Mouse (Mus musculus) CH12F3 (cell line): ENCODE measurements around the gene Polr3b.

Experiments
- in situ Hi-C: fragments of 300-500 bp; cut with MboI; formaldehyde crosslinking; loops from 2 replicates; pipeline ENCODE4 v1.14.3; 2020; ENCODE audit warnings: low sequenced_read_pairs

Gene Polr3b

DNA sequence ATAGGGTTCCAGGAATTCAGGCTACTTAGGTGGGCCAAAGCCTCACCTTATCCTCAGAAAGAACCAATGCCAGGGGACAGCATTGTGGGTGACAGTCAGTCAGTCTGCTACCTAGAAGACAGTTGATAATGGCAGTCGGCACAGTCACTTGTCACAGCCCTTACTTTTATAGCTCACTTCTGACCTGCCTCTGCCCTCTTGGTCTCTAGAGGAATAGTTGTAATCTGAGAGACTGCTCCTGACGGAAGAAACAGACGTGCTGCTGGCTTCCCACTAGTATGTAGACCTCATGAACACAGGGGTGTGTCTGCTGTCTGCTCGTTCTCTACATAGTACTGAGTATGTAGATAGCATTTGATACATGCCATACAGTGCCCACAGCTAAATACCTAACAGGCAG lies 11.8 kb upstream of the Polr3b start:
- in situ Hi-C loops: no loop called here

DNA sequence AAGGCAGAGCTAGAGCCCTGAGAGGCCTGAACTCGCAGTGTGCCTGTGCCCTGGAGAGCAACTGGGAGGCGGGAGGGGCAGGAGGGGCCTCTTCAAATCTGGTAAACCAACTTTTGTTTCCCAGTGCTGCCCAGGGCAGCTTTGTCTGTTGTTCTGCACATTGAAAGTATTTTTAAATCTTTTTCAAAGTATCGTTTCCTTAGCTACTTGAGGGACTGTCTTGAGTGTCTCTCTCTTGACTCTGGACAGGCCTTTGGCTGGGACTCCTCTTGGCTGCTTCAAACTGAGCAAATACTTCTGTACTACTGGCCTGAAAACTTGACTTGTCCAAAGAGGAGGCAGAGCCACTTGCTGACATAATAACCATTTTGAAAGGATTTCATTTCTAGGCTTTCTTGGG lies 11.3 kb upstream of the Polr3b start:
- in situ Hi-C loops: no loop called here

DNA sequence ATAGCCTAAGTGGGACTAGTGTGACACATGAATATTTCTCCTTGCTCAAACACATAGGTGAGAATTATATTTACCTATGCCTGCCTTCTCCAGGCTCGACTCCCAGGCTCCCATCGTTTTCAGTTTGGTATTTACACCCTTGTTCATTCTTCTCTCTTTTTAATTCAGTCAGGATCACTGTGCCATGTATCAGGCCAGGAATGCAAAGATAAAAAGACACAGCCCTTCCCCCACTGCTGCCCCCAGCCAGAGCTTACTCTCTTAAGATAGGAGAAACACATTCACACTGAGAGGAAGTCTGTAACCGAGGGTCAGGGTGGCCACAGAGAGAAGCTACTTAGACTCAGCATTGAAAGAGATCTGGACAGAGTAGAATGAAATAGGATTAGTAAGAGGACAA lies 10.4 kb upstream of the Polr3b start:
- in situ Hi-C loops: no loop called here

DNA sequence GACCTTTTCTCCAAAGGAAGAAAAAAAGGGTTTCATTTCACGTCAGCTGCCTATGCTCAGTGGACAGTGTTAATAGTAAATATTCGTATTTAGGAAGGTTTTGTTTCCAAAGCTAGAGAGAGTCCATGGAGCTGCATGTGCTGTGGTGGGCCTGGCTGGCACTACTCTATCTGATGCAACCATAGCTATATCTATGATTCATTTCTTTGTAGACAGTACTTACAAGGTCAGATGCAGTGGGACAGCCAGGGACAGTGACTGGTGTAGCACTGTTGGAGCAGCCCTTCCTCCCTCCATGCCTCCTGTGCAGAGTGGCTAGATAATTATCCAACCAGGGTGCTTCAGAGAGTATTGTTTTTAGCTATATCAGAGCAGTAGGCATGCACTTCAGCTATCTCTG lies 9.8 kb upstream of the Polr3b start:
- in situ Hi-C loops: no loop called here

DNA sequence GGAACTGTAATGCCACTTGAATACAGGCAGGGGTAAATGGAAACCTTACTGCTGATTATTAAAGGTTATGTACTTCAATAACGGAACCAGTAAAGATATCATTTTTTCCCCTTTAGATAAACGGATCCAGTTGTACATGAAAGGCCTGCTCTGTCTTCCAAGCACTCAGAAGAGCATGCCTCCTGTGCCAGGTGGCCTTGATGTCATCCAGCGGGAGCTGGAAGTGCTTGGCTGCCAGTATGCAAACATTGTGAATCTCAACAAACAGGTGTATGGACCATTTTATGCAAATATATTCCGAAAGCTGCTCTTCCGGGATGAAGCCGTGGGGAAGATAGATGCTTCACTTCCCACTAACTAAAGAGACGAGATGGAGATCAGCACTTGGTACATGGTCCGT lies 8.7 kb upstream of the Polr3b start:
- in situ Hi-C loops: no loop called here

DNA sequence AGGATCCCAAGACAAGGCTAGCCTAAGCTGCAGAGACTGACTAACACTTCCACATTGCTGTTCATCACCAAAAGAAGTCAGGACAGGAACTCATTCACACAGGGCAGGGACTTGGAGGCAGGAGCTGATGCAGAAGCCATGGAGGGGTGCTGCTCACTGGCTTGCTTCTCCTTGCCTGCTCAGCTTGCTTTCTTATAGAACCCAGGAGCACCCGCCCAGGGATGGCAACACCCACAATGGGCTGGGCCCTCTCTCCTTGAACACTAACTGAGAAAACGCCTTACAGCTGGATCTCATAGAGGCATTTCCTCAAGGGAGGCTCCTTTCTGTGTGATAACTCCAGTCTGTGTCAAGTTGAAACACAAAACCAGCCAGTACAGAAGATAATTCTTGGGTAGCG lies 7.0 kb upstream of the Polr3b start:
- in situ Hi-C loops: no loop called here

DNA sequence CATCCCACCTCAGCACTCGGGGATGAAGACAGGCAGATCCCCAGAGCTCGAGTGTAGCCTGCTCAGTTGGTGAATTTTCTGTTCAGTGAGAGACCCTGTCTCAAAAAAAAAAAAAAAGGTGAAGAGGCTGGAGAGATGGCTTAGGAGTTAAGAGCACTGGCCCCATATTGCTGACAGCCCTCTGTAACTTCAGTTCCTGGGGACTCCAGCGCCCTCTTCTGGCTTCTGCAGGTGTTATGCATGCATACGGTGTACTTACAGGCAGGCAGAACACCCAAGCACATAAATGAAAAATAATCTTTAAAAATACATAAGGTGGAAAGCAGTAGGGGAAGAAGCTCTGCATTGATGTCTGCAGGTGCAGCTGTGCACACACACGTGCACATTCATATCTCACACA lies 9.1 kb downstream of the Polr3b start:
- in situ Hi-C loops: no loop called here

DNA sequence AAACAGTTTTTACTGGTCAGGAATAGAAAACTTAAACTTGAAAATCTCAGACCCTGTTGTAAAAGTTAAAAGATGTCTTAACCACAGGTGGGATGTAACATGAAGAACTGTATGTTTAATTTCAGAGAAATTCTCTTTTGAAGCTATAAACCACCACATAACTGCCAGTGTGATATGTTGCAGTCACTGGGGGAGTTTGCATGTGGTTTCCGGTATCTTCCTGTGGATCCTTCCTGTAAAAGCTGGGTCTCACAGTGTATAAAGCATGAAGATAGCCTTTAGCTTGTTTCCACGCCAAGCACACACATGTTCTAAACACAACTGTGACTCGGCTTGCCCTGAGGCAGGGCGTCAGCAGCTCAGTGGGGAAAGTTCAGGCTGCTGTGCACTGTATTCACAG lies 9.9 kb downstream of the Polr3b start:
- in situ Hi-C loops: no loop called here

DNA sequence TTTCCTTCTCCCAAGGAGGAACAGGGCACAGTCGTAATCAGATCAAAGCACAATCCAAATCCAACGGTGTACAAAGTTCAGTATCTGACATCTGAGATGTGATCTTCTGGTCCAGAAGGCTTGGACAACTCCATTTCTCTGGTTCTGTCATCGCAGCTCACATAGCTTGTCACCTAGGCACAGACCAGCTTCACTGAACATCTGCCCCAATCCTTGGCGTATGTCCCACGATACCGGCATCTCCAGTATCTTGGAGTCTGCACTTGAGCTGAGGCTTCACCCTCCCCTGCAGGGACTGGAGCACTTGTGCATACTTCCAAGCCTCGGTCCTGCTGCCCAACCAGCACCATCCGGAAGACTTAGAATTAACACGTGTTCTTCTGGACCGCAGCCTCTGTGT lies 14.6 kb downstream of the Polr3b start:
- in situ Hi-C loops: no loop called here

DNA sequence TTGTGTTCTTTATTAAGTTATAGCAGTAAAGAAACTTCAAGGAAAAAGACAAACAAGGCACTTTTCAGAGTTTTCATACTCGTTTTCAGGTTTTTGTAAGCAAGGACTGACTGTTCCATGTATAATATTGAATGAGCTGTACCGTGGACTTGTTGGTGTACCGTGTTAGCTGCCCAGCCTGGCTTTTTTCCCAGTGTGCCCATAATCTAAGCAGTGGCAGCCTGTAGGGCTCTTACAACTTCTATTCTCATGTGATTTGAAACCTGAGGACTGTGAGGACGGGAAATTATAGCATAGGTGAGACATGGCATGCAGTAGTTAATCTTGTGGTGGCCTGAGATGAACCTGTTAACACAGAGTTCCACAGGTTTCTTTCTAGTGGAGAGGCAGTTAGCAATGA lies 16.3 kb downstream of the Polr3b start:
- in situ Hi-C loops: no loop called here

DNA sequence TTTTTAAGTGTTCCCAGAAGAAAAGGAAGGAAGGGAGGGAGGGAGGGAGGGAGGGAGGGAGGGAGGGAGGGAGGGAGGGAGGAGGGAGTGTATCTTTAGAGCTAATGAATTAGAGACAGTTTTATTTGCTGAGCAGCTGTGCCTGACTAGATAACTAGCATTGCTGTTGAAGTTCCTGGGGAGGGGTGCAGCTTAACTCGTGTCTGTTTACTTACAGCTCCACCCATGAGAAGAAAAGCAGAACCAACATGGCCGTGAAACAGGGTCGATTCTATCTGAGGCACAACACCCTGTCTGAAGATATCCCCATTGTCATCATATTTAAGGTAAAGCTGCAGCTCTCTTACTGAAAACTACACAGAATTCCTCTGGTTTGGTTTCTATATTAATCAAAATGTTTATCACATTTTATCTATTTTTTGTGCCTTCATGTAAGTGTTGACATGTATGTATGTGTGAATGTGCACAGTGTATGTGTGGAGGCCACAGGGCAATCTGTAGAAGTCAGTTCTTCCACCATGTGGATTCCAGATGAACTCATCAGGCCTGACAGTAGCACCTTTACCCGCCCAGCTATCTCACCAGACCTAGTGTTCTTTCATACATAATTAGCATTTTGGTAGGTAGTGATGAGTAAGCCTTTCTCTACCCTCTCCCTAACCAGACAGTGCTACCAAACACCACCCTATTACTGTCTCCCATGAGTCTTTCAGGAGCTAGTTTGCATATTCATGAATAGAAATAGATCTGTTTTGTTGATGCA lies 17.6 kb downstream of the Polr3b start:
- in situ Hi-C loops: no loop called here

DNA sequence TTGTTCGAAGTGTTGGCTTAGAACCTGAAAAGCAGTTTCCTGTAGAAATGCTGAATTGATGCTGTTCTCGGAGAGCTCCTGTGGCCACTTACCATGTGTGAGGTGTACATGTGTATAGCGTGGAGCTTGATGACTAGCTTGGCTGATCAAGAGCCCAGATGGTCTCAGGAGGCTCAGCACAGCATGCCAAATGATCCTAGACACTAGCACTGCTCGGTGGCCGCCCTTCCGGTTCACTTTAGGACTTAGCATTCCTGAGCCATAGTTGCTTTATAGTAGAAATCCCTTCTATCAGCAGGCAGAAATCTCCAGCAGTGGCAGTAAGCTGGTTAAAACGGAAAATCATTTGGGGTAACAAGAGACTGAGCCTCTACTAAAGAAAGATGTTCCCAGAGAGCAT lies 18.8 kb downstream of the Polr3b start:
- in situ Hi-C loops: no loop called here

DNA sequence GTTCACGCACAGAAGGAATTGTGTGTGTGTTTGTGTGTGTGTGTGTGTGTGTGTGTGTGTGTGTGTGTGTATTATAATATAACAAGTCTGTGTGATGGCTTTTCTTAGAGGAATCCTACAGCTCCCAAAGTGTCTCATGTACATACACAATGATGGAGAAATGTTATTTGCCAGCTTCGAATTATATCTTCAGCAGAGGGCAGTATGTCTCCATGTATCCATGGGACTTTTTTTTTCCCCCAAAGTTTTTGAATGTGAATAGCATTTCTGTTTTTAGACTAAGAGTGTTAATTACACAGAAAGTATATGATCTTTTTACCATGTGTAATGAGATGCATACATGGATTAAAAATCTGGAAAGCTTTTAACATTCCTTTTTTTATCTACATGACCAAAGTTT lies 19.5 kb downstream of the Polr3b start:
- in situ Hi-C loops: no loop called here

DNA sequence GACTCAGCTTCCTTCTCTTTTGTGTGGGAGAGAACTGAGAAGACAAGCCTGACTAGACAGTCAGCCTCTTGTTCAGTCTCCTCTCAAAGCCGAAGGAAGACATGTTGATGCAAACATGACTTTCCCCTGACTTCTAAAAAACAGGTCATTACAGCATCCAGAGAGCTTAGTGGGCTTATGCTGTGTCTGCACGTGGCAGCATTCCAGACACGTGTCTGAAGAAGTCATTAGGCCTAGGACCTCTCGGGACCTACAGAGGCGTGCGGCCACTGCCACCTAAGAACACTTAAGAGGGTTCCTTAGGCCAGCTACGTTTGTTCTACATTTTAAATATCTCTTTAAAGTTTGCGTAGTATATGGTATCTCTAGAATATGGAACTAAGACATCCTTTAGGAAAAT lies 23.8 kb downstream of the Polr3b start:
- in situ Hi-C loops: no loop called here

DNA sequence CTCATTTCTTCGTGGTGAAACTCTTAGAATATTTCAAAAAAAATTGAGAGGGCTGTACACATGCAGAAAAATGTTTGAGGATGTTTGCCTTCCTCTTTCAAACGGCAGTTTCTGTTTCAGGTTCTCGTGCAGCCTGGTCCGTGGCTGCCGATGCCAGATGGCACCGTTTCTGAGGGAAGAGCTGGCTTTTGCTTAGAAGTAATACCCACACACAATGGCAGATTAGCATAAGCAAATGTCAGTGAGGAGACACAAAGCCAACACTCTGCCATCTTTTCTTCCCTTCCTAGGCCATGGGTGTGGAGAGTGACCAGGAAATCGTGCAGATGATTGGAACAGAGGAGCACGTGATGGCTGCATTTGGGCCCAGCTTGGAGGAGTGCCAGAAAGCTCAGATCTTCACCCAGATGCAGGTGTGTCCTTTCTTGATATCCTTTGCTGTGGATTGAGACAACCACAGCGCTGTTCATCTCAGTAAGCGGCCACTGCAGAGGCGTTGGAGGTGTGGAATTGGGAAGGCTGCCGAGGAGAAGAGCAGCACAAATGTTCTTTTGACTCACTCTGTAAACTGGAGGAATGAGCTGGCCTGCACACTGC lies 24.5 kb downstream of the Polr3b start:
- in situ Hi-C loops: no loop called here

DNA sequence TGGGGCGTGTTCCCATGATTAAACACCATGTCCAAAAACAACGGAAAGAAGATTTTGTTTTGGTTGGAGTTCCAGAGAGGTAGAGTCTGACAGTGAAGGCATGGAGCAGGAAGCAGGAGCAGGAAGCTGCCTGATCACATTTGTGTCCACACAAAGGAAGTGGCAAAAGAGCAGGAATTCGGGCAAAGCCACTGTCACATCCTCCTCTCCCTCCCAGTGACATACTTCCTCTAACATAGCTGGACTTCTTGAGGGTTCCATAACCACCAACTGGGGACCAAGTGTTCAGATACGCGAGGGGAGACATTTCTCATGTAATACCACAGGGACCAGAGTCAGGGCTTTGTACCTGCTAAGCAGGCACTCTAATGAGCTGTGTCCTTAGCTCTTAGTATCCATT lies 25.2 kb downstream of the Polr3b start:
- in situ Hi-C loops: no loop called here

DNA sequence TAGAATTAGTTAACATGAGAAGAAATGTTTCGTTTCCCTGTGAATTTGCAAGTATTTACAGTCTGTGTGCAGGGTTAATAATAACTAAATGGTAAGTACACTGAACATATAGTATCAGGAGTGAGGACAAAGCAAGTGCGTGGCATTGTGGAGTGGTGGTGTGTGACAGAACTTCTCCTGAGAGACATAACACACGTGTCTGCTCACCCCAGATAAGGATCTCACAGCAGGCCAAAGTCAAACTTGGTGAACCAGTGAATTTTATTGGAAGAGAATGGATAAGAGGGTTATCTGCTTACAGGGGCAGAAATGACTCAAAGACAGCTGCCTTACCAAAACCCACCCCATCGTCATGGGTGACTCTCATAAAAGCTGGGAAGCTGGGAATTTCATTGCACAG lies 26.8 kb downstream of the Polr3b start:
- in situ Hi-C loops: no loop called here

DNA sequence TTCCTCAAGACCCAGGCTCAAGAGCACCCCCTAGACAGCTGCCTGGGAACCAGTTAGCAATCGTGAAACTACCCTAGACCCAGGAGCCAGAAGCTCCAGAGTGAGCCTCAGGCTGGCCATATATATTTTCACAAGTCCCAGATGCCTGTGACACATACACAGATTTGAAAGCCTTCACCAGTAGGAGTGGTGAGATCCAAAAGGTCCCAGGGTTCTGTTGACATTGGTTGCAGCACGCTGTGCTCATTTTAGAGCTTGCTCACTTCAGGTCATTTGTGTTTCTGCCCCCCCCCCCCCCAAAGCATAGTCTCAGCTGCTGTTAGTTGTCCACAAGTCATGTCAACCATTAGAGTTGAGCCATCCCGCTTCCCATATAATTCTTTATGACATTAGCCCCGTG lies 31.9 kb downstream of the Polr3b start:
- in situ Hi-C loops: no loop called here

DNA sequence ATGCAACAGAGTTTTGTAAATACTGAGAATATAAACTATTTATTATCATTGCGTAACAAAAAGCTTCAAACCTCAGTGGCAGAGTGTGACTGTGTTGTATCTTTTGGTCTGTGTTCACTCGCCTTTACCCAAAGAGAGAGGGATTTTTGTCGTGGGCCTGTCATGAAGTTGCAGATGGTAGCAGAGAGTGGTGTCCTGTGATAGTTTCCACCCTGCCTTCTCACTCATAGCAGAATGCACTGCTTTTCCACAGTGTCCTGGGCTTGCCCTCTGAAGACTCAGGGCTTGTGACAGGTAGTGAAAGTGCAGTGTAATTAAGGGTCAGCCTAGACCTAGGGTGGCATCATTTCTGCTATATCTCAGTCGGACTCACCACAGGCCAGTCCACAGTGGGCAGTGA lies 32.6 kb downstream of the Polr3b start:
- in situ Hi-C loops: no loop called here

DNA sequence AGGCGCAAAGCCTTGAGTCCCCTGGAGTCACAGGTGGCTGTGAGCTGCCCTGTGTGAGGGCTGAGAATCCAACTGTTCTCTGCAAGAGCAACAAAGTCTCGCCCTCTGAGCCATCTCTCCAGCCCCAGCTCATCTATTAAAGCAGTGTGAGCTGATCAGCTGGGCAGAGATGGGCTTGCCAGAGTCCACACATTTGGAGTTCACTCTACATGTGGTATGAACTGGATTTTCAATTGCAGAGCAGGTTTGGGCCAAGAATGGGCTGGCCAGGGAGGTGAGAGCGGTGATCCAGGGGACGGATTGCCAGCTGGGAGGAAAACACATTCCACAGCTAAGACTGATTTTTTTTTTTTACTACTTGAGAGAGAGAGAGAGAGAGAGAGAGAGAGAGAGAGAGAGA lies 34.5 kb downstream of the Polr3b start:
- in situ Hi-C loops: no loop called here

DNA sequence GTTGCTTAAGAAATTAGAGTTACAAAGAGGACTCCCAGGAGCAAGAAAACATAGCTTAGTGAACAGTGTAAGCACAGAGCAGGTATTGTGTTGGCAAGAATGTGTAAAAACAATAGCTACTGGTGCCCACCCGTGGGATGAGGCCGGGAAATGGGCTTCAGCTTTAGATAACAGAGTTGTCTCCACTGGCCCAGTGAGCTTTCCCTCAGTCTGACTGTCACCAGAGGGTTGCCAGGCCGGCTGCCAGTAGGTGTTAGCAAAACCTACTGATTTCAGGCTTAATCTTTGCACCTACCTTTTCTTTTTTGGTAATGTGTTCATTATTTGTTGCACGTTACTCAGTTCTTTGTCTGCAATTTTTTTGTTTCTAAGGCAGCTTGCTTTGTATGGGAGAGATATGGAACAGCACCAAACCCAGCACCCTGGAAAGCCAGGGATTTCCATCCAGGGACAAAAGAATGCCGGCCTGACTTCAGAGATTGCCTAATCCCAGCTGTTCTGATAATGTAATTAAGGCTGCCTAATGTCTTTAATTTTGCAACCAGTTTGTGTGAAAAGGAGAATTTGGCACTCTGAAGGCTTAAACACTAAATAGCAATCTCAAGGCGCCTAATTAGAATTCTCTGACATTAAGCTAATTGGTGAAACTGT lies 35.5 kb downstream of the Polr3b start:
- in situ Hi-C loops: no loop called here

DNA sequence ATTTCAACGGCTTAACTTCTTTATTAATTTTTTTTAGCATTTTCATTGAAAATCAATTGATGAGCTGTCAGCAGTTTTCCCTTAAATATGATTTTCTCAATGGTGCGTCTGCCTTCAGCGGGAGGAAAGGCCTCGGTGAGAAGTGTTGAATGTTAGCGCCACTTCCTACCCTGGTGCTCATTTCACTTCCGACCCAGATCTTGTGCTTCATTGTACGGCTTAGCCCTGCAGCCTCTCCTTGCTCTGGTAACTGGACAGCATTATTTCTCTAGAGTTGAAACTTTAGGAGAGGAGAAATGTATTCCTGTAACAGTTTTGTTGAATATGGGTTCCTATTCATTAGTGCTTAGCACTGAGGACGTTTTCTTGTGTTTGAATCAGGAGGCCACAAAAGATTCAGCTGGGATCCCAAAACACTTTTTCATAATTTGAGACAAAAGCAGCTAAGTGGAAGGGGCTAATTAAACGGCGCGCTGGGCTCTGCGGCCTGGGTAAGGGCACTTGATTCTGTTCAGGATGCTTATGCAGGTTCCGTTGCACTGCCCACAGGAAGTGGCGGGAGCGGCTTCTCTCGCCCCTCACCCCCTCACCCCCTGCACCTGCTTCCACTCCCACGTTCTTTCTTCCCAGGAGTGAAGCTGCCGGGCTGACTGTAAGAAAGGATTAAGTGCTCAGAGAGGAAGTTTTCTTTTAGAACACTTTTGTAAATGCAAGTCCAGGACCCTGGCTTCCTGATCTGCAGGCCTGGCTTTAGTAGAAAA lies 36.2 kb downstream of the Polr3b start:
- in situ Hi-C loops: no loop called here
